Mouse (Mus musculus) neural tube, embryonic 11.5 days (tissue): ENCODE measurements around the gene Col5a1. TPM values are rescaled to one million over a fixed set of nuclear protein-coding genes. Genes with fewer than 3 reads are reported as not detected.

Experiments
- ATAC-seq: fragments of 200-750 bp; cut with Nextera tagmentation; 2 replicates; pipeline ENCODE4 v1.8.0; 2017; ENCODE audit warnings: moderate number of reproducible peaks, mild to moderate bottlenecking, moderate TSS enrichment, moderate library complexity; ENCODE audit not compliant: insufficient read depth, low FRiP score, low TSS enrichment
- DNase-seq: peaks from one replicate; pipeline ENCODE4 v3.0.0-alpha.2; 2015; ENCODE audit warnings: low spot score
- H3K27ac ChIP-seq: fragments of 300-500 bp; sonication (generic); 2 replicates; pipeline ENCODE4 v1.5.1; 2014; ENCODE audit warnings: low read depth, mild to moderate bottlenecking, low read length
- H3K27me3 ChIP-seq: fragments of 300-500 bp; sonication (generic); 2 replicates; pipeline ENCODE4 v1.6.1; 2014; ENCODE audit warnings: mild to moderate bottlenecking, low read length, mixed read lengths; ENCODE audit not compliant: control insufficient read depth, insufficient read depth
- H3K36me3 ChIP-seq: fragments of 300-500 bp; sonication (generic); 2 replicates; pipeline ENCODE4 v1.6.1; 2014; ENCODE audit warnings: mild to moderate bottlenecking, low read length, moderate library complexity, mixed read lengths; ENCODE audit not compliant: control insufficient read depth, insufficient read depth
- H3K4me1 ChIP-seq: fragments of 300-500 bp; sonication (generic); 2 replicates; pipeline ENCODE4 v1.6.1; 2014; ENCODE audit warnings: low read length, mixed read lengths; ENCODE audit not compliant: control insufficient read depth, insufficient read depth
- H3K4me2 ChIP-seq: fragments of 300-500 bp; sonication (generic); 2 replicates; pipeline ENCODE4 v1.6.1; 2014; ENCODE audit warnings: low read depth, mild to moderate bottlenecking, moderate library complexity
- H3K4me3 ChIP-seq: fragments of 300-500 bp; sonication (generic); 2 replicates; pipeline ENCODE4 v1.5.1; 2014; ENCODE audit warnings: low read depth, low read length
- H3K9ac ChIP-seq: fragments of 300-500 bp; sonication (generic); 2 replicates; pipeline ENCODE4 v1.6.1; 2014; ENCODE audit warnings: mild to moderate bottlenecking, low read length
- H3K9me3 ChIP-seq: fragments of 300-500 bp; sonication (generic); 2 replicates; pipeline ENCODE4 v1.6.1; 2016; ENCODE audit warnings: low read length; ENCODE audit not compliant: control insufficient read depth
- WGBS: fragments of 180-500 bp; shearing (Covaris S2); extraction: QIAGEN DNeasy Blood & Tissue Kit; methylation state at CpG from one replicate; pipeline ENCODE4 v1.1.7; 2014; 5-methylcytosine and 5-hydroxymethylcytosine counted together
- polyA plus RNA-seq: library from polyadenylated mRNA; unstranded; fragments of >200 nt; fragmentation: Nextera tagmentation; extraction: Ambion mirVana; gene quantifications from 2 replicates; pipeline ENCODE4 v1.2.1, GENCODE M21; 2014

Col5a1 gene
- polyA plus RNA-seq, 1 experiment from 2014 or later: 28.1 TPM

DNA sequence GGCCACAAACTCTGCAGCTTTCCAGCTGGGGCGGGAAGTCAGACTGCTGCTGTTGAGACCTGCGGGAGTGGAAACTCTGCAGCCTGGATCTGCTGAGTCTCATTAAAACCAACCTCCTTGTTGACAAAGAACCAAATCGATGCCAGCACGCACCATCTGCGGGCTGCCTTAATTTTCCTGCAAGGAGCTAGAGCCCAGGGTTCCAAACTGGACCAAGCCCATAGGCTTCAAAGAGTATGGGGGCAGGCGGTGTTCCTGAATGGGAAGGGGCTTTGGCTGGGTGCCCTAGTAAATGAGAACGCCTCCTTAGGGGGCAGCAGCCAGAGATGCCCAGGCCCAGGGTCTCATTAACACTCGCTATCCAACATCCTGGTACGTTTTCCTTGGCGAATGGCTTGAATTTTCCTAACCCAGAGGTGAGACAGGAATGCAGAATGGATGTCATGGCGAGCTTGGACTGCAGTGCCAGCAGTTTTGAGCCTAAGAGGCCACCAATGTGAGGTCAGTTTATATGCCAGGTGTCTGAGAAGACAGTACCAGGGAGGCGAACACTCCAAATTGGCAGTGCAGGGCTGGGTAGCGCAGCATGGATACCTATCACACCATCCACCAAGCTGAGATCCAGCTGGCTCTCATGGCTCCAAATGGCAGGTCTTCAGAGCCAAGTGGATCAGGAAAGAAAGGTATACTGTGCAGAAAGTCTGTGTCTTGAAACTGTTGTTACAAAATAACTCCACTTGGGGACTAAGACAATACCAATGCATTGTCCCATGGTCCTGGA lies 9.3 kb upstream of the Col5a1 start:
- 80% methylated on average over 13 of the region's 13 CpGs for WGBS

GRCm38 (mm10) chr2:27878066-27878465 lies 8.2 kb upstream of the Col5a1 start:
- Histone ChIP-seq H3K27ac (no peak overlapping the region), H3K4me1 (no peaks in the 10 kb centered on the region), H3K9ac (no peak overlapping the region), H3K4me2 (no peak overlapping the region), H3K27me3 (no peaks in the 10 kb centered on the region), H3K9me3 (no peaks in the 10 kb centered on the region), H3K4me3 (no peak overlapping the region), H3K36me3 (no peaks in the 10 kb centered on the region)
- DNase-seq: no peak
- 79% methylated on average over 5 of the region's 5 CpGs for WGBS
- ATAC-seq: no peak

More for the DNA sequence above, 9.3 kb upstream of the Col5a1 start:
- H3K9ac ChIP-seq: no peak overlapping the region
- H3K36me3 ChIP-seq: no peaks in the 10 kb centered on the region
- H3K4me1 ChIP-seq: no peaks in the 10 kb centered on the region
- H3K4me3 ChIP-seq: no peak overlapping the region
- no peak overlapping the region for H3K4me2 ChIP-seq
- ATAC-seq (no peak), DNase-seq (no peak)
- H3K27ac ChIP-seq: no peak overlapping the region
- no peaks in the 10 kb centered on the region for H3K9me3 ChIP-seq
- H3K27me3 ChIP-seq: no peaks in the 10 kb centered on the region

- peaks cover 7% of the 10 kb centered on the region for H3K4me1 ChIP-seq
- H3K27me3 ChIP-seq: peaks cover 7% of the 10 kb centered on the region; the same call in 1 of the 2 replicates
- 63% methylated on average over 7 of the region's 7 CpGs for WGBS
- H3K27ac ChIP-seq: no peak overlapping the region
- no peak overlapping the region for H3K9ac ChIP-seq
- H3K4me2 ChIP-seq: no peak overlapping the region
- ATAC-seq (no peak), DNase-seq (no peak)
- H3K9me3 ChIP-seq: no peaks in the 10 kb centered on the region
- no peak overlapping the region for H3K4me3 ChIP-seq
- no peaks in the 10 kb centered on the region for H3K36me3 ChIP-seq
Measured at GRCm38 (mm10) chr2:27883276-27883675, 2.9 kb upstream of the Col5a1 start.

DNA sequence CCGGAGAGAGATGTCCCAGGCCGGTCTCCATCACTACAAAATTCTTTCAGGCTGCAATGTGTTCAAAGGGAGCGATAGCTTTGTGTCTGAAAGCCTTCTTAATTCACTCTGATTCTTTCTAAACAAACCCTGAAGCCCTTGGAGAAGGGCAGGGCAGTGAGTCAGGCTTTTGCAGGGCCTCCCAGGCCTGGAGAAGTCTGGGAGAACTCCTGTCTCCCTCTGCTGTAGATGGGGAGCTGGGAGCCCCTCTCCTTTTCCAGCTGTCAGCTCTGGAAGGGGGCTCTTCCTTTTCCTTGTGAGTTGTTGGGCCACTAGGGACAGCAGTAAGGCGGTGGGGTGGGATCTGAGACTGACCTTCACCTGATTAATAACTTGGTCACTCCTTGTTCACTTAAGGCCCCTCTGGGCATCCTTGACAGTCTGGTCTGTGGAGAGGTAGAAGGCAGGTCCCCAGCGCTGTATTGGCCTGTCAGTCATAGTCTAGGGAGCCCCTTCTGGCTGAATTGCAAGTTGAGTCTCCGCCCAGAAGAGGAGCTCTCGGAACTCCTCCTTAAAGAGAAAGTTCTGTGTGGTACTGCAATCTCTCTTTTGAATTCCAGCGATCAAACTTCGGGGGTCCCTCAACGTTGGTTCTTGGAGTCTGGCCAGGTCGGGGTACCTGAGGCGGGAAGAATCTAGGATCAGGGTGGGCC lies 623 bp upstream of the Col5a1 start:
- Histone ChIP-seq H3K4me1 (peaks cover 11% of the 10 kb centered on the region), H3K4me3 (peak overlapping the region; percentile 67), H3K36me3 (no peaks in the 10 kb centered on the region), H3K27ac (peak overlapping the region; percentile 9), H3K9me3 (no peaks in the 10 kb centered on the region), H3K27me3 (peaks cover 7% of the 10 kb centered on the region; the same call in 1 of the 2 replicates), H3K4me2 (peak overlapping the region; percentile 96), H3K9ac (peak overlapping the region; percentile 80)
- DNase-seq (no peak), ATAC-seq (peak; percentile 69)
- 14% methylated on average over 12 of the region's 12 CpGs for WGBS

GRCm38 (mm10) chr2:27886608-27887460 lies 609 bp downstream of the Col5a1 start:
- H3K4me1 ChIP-seq: peaks cover 11% of the 10 kb centered on the region
- no peaks in the 10 kb centered on the region for H3K36me3 ChIP-seq
- no peaks in the 10 kb centered on the region for H3K9me3 ChIP-seq
- peak overlapping the region; percentile 80 for H3K9ac ChIP-seq
- H3K4me2 ChIP-seq: peak overlapping the region; percentile 96
- H3K27ac ChIP-seq: peak overlapping the region; percentile 42
- ATAC-seq (peak; percentile 45; the same call in 1 of the 2 replicates), DNase-seq (peak; percentile 61)
- peaks cover 7% of the 10 kb centered on the region; the same call in 1 of the 2 replicates for H3K27me3 ChIP-seq
- H3K4me3 ChIP-seq: peak overlapping the region; percentile 67
- WGBS: under 1% methylated on average over 60 of the region's 67 CpGs

DNA sequence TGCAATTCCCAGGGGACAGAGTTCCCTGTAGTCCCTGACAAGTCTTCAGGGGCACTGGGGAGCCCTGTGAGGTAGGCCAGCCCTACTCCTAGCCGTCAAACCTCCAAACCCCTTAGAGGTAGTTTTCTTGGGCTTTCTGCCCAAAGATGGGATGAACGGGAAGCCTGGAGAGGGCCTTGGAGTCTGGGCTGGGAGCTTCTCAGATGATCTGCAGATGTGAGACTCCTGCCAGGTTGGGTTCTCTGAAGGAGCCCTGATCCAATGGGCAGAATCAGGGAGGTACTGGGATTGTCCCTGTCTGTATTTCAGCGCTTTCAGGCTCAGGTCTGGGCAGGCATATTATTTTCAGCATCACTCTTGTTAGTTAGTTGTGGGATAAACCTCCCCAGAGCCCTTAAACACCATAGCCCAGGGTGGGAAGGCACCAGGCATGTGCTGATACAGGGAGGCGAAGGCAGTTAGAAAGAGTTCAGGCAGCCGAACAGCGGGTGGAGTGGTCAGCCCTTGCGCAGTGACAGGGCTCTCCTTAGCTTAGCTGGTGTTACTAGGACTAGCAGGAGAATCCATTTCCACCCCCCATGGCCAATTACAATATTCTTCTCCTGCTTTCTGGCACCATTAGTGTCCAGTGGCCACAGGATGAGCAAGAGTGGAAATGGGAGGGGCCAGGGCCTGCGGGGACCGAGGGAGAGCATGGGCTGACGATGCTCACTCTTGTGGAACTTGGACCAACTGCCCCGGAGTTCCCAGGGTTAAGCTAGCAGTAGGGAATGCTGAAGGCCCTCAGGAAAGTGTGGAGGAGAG lies 1.4 kb downstream of the Col5a1 start:
- Histone ChIP-seq H3K4me1 (peaks cover 11% of the 10 kb centered on the region), H3K27me3 (peaks cover 7% of the 10 kb centered on the region; the same call in 1 of the 2 replicates), H3K9ac (peak overlapping the region; percentile 2), H3K4me3 (peak overlapping the region; percentile 67), H3K27ac (no peak overlapping the region), H3K36me3 (no peaks in the 10 kb centered on the region), H3K9me3 (no peaks in the 10 kb centered on the region), H3K4me2 (peak overlapping the region; percentile 96)
- ATAC-seq: no peak
- WGBS: 26% methylated on average over 11 of the region's 11 CpGs
- DNase-seq: no peak

DNA sequence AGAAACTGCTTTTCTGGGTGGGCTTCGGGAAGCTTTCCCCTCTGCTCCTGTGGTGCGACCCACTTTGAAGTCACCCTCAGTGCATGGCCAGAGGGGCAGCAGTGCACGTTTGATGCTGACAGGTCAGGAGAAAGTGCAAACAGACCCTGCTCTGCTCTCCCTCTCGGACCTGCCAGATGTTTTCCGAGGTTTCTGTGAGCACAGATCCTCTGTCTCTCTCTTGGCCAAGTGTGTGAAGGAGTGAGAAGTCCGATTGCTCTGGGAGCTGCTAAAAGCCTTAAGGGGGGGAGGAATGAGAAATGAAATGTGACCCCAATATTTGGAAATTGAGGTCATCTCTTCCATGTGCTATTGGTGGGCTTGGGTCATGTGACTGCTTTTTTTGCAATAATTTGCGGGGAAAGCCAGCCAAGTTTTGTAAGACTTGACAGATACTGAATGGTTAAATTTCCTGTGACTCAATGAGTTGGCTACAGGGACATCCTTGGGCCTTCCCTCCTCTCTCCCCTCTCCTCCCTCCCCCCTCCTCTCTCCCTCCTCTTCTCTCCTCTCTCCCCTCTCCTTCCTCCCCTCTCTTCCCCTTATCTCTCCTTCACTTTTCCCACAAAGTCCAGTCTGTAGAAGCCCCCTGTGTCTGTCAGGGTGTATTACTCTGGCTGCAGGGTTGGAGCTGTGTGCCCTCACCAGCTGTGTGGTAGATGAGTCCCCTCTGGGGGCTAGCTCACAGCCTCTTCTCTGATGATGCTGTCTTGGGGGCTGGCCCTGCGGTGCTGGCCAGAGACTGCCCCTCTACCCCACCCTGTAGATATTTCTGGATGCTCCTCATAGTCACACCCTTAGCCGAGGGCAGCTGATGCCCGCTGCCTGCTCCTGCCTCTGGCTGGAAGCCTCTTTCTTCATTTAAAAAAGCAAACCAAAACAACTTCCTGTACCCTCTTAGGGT lies 2.6 kb downstream of the Col5a1 start:
- Histone ChIP-seq H3K4me2 (peak overlapping the region; percentile 96), H3K4me3 (peak overlapping the region; percentile 67; the same call in 1 of the 2 replicates), H3K36me3 (no peaks in the 10 kb centered on the region), H3K27me3 (peaks cover 7% of the 10 kb centered on the region; the same call in 1 of the 2 replicates), H3K9me3 (no peaks in the 10 kb centered on the region), H3K27ac (no peak overlapping the region), H3K9ac (no peak overlapping the region; the same call in 1 of the 2 replicates), H3K4me1 (peaks cover 11% of the 10 kb centered on the region)
- DNase-seq (no peak), ATAC-seq (no peak)
- 31% methylated on average over 10 of the region's 10 CpGs for WGBS
